Mouse (Mus musculus): ENCODE results near the gene Pde6h. TPM values are rescaled to one million over a fixed set of nuclear protein-coding genes. Genes with fewer than 3 reads are reported as not detected.
A peak's percentile ranks its signal among the peaks of the same experiment; 100 is the strongest.

Gene Pde6h
- polyA plus RNA-seq, 1 experiment from 2014 or later = not detected

- H3K9ac ChIP-seq = no peak overlapping the region
- H3K4me3 ChIP-seq = no peak overlapping the region
- H3K4me1 ChIP-seq = no peaks in the 10 kb centered on the region
- ATAC-seq = no peak
- H3K27me3 ChIP-seq = no peaks in the 10 kb centered on the region
- 89% methylated on average over 9 of the region's 9 CpGs for WGBS
- no peak overlapping the region for H3K27ac ChIP-seq
- no peaks in the 10 kb centered on the region for H3K9me3 ChIP-seq (replicated peaks)
- H3K36me3 ChIP-seq (ENCODE audit: poor library complexity, severe bottlenecking) = no peaks in the 10 kb centered on the region
- H3K4me2 ChIP-seq = no peak overlapping the region
Observed at GRCm38 (mm10) chr6:136936361-136936760, 12.7 kb downstream of the Pde6h start.

- Histone ChIP-seq H3K27me3 (no peaks in the 10 kb centered on the region), H3K4me1 (0 out of 2 replicates have a peak, but pooled peaks cover 3% of the 10 kb centered on the region), H3K4me3 (no peak overlapping the region), H3K27ac (no peak overlapping the region), H3K4me2 (no peak overlapping the region), H3K9me3 (replicated peaks) (no peaks in the 10 kb centered on the region), H3K9ac (no peak overlapping the region), H3K36me3 (ENCODE audit: poor library complexity, severe bottlenecking) (no peaks in the 10 kb centered on the region)
- 88% methylated on average over 3 of the region's 3 CpGs for WGBS
- ATAC-seq = no peak
Observed at GRCm38 (mm10) chr6:136937117-136937516, 13.5 kb downstream of the Pde6h start.

- ATAC-seq = no peak
- H3K27ac ChIP-seq = no peak overlapping the region
- no peaks in the 10 kb centered on the region for H3K9me3 ChIP-seq (replicated peaks)
- 88% methylated on average over 18 of the region's 18 CpGs for WGBS
- H3K27me3 ChIP-seq = no peaks in the 10 kb centered on the region
- H3K4me3 ChIP-seq = no peak overlapping the region
- H3K9ac ChIP-seq = no peak overlapping the region
- H3K36me3 ChIP-seq (ENCODE audit: poor library complexity, severe bottlenecking) = no peaks in the 10 kb centered on the region
- no peak overlapping the region for H3K4me2 ChIP-seq
- H3K4me1 ChIP-seq = 0 out of 2 replicates have a peak, but pooled peaks cover 3% of the 10 kb centered on the region
Observed at GRCm38 (mm10) chr6:136938331-136939126, 14.9 kb downstream of the Pde6h start.

- H3K36me3 ChIP-seq (ENCODE audit: poor library complexity, severe bottlenecking) = no peaks in the 10 kb centered on the region
- no peak overlapping the region for H3K4me2 ChIP-seq
- ATAC-seq = no peak
- H3K4me1 ChIP-seq = 0 out of 2 replicates have a peak, but pooled peaks cover 3% of the 10 kb centered on the region
- 84% methylated on average over 14 of the region's 14 CpGs for WGBS
- H3K27me3 ChIP-seq = no peaks in the 10 kb centered on the region
- no peak overlapping the region for H3K27ac ChIP-seq
- no peak overlapping the region for H3K4me3 ChIP-seq
- no peaks in the 10 kb centered on the region for H3K9me3 ChIP-seq (replicated peaks)
- no peak overlapping the region for H3K9ac ChIP-seq
Observed at GRCm38 (mm10) chr6:136939326-136940187, 15.9 kb downstream of the Pde6h start.

GRCm38 (mm10) chr6:136940188-136940960 lies 16.7 kb downstream of the Pde6h start:
- H3K4me2 ChIP-seq = no peak overlapping the region
- no peak overlapping the region for H3K4me3 ChIP-seq
- no peaks in the 10 kb centered on the region for H3K9me3 ChIP-seq (replicated peaks)
- no peak for ATAC-seq
- no peaks in the 10 kb centered on the region for H3K36me3 ChIP-seq (ENCODE audit: poor library complexity, severe bottlenecking)
- H3K27me3 ChIP-seq = no peaks in the 10 kb centered on the region
- no peak overlapping the region for H3K27ac ChIP-seq
- H3K9ac ChIP-seq = no peak overlapping the region
- 90% methylated on average over 11 of the region's 11 CpGs for WGBS
- H3K4me1 ChIP-seq = 0 out of 2 replicates have a peak, but pooled peaks cover 3% of the 10 kb centered on the region

GRCm38 (mm10) chr6:136941051-136942021 lies 17.7 kb downstream of the Pde6h start, which contains the start of gene Arhgdib:
Arhgdib (minus strand) TSS chr6:136941899.
- no peak within 1 kb of the TSS for H3K9ac ChIP-seq
- H3K4me3 ChIP-seq = no peak within 1 kb of the TSS
- 0 out of 2 replicates have a peak, but pooled peaks cover 3% of the 10 kb centered on the region for H3K4me1 ChIP-seq
- H3K4me2 ChIP-seq = no peak within 1 kb of the TSS
- ATAC-seq = no peak
- no peaks in the 10 kb centered on the region for H3K27me3 ChIP-seq
- H3K27ac ChIP-seq = no peak within 1 kb of the TSS
- no peaks in the 10 kb centered on the region for H3K36me3 ChIP-seq (ENCODE audit: poor library complexity, severe bottlenecking)
- H3K9me3 ChIP-seq (replicated peaks) = no peaks in the 10 kb centered on the region
- 71% methylated on average over 12 of the region's 12 CpGs for WGBS

GRCm38 (mm10) chr6:136942280-136942679 lies 18.6 kb downstream of the Pde6h start:
- WGBS = 76% methylated on average over 9 of the region's 9 CpGs
- no peak overlapping the region for H3K9ac ChIP-seq
- H3K27me3 ChIP-seq = no peaks in the 10 kb centered on the region
- no peak for ATAC-seq
- H3K9me3 ChIP-seq (replicated peaks) = no peaks in the 10 kb centered on the region
- H3K36me3 ChIP-seq (ENCODE audit: poor library complexity, severe bottlenecking) = no peaks in the 10 kb centered on the region
- H3K4me3 ChIP-seq = no peak overlapping the region
- peaks cover 6% of the 10 kb centered on the region; the same call in 1 of the 2 replicates for H3K4me1 ChIP-seq
- H3K27ac ChIP-seq = no peak overlapping the region
- no peak overlapping the region for H3K4me2 ChIP-seq

GRCm38 (mm10) chr6:136943392-136943791 lies 19.8 kb downstream of the Pde6h start:
- Histone ChIP-seq H3K9me3 (replicated peaks) (no peaks in the 10 kb centered on the region), H3K27ac (no peak overlapping the region), H3K9ac (no peak overlapping the region), H3K4me2 (no peak overlapping the region), H3K36me3 (ENCODE audit: poor library complexity, severe bottlenecking) (no peaks in the 10 kb centered on the region), H3K4me3 (no peak overlapping the region), H3K4me1 (peaks cover 13% of the 10 kb centered on the region), H3K27me3 (no peaks in the 10 kb centered on the region)
- ATAC-seq = no peak

GRCm38 (mm10) chr6:136944511-136944910 lies 20.9 kb downstream of the Pde6h start:
- ATAC-seq = no peak
- H3K9ac ChIP-seq = no peak overlapping the region
- no peak overlapping the region for H3K27ac ChIP-seq
- H3K27me3 ChIP-seq = no peaks in the 10 kb centered on the region
- no peak overlapping the region for H3K4me2 ChIP-seq
- no peak overlapping the region for H3K4me3 ChIP-seq
- H3K4me1 ChIP-seq = peaks cover 13% of the 10 kb centered on the region
- 92% methylated on average over 8 of the region's 8 CpGs for WGBS
- H3K36me3 ChIP-seq (ENCODE audit: poor library complexity, severe bottlenecking) = no peaks in the 10 kb centered on the region
- H3K9me3 ChIP-seq (replicated peaks) = no peaks in the 10 kb centered on the region

- Histone ChIP-seq H3K4me2 (no peak overlapping the region), H3K36me3 (ENCODE audit: poor library complexity, severe bottlenecking) (no peaks in the 10 kb centered on the region), H3K4me1 (peaks cover 13% of the 10 kb centered on the region), H3K9ac (no peak overlapping the region), H3K9me3 (replicated peaks) (no peaks in the 10 kb centered on the region), H3K27me3 (no peaks in the 10 kb centered on the region), H3K27ac (no peak overlapping the region), H3K4me3 (no peak overlapping the region)
- no peak for ATAC-seq
- WGBS = 89% methylated on average over 5 of the region's 5 CpGs
Observed at GRCm38 (mm10) chr6:136946241-136946640, 22.6 kb downstream of the Pde6h start.

- Histone ChIP-seq H3K9ac (no peak overlapping the region), H3K4me1 (peaks cover 10% of the 10 kb centered on the region), H3K36me3 (ENCODE audit: poor library complexity, severe bottlenecking) (no peaks in the 10 kb centered on the region), H3K27me3 (no peaks in the 10 kb centered on the region), H3K27ac (no peak overlapping the region), H3K4me3 (no peak overlapping the region), H3K9me3 (replicated peaks) (no peaks in the 10 kb centered on the region), H3K4me2 (no peak overlapping the region)
- peak; percentile 75 for ATAC-seq
- WGBS = 37% methylated on average over 8 of the region's 9 CpGs
Observed at GRCm38 (mm10) chr6:136946943-136947342, 23.3 kb downstream of the Pde6h start.

All from forebrain, embryonic 13.5 days (tissue).